Mouse (Mus musculus) neural tube, embryonic 15.5 days (tissue): ENCODE results near the gene Cyp2r1. TPM values are rescaled to one million over a fixed set of nuclear protein-coding genes. Genes with fewer than 3 reads are reported as not detected.
"Not testable (repeated sequence)": the region's sequence is repeated elsewhere in the genome, so short reads cannot be mapped to it uniquely, and the experiment has no call there.

ENCODE experiments used
- ATAC-seq: fragments of 200-750 bp; cut with Nextera tagmentation; 2 replicates; pipeline ENCODE4 v1.8.0; 2017; ENCODE audit warnings: mild to moderate bottlenecking, moderate TSS enrichment, moderate library complexity; ENCODE audit not compliant: low FRiP score
- H3K27ac ChIP-seq: fragments of 300-500 bp; sonication (generic); replicated peaks from 2 replicates; pipeline ENCODE4 v1.5.1; 2015; ENCODE audit warnings: mild to moderate bottlenecking, inconsistent platforms
- H3K27me3 ChIP-seq: fragments of 300-500 bp; sonication (generic); replicated peaks from 2 replicates; pipeline ENCODE4 v1.6.1; 2015; ENCODE audit warnings: inconsistent platforms
- H3K36me3 ChIP-seq: fragments of 300-500 bp; sonication (generic); 2 replicates; pipeline ENCODE4 v1.6.1; 2015; ENCODE audit warnings: inconsistent platforms
- H3K4me1 ChIP-seq: fragments of 300-500 bp; sonication (generic); 2 replicates; pipeline ENCODE4 v1.6.1; 2015; ENCODE audit warnings: inconsistent platforms
- H3K4me2 ChIP-seq: fragments of 300-500 bp; sonication (generic); 2 replicates; pipeline ENCODE4 v1.6.1; 2015; ENCODE audit warnings: inconsistent platforms, mild to moderate bottlenecking, moderate library complexity
- H3K4me3 ChIP-seq: fragments of 300-500 bp; sonication (generic); replicated peaks from 2 replicates; pipeline ENCODE4 v1.5.1; 2015; ENCODE audit warnings: mild to moderate bottlenecking, inconsistent platforms
- H3K9ac ChIP-seq: fragments of 300-500 bp; sonication (generic); replicated peaks from 2 replicates; pipeline ENCODE4 v1.6.1; 2015; ENCODE audit warnings: mild to moderate bottlenecking, inconsistent platforms
- H3K9me3 ChIP-seq: fragments of 300-500 bp; sonication (generic); replicated peaks from 2 replicates; pipeline ENCODE4 v1.6.1; 2016; ENCODE audit warnings: inconsistent platforms
- WGBS: fragments of 180-500 bp; shearing (Covaris S2); methylation state at CpG from one replicate; pipeline ENCODE4 v1.1.7; 2015; ENCODE audit warnings: mixed read lengths; 5-methylcytosine and 5-hydroxymethylcytosine counted together
- polyA plus RNA-seq: library from polyadenylated mRNA; unstranded; fragments of >200 nt; fragmentation: Nextera tagmentation; extraction: Ambion mirVana; gene quantifications from 2 replicates; pipeline ENCODE4 v1.2.1, GENCODE M21; 2015

Cyp2r1 gene
- 1.0 and 1.9 TPM in 2 replicates for polyA plus RNA-seq

- Histone ChIP-seq H3K4me1 (no peaks in the 10 kb centered on the region), H3K27ac (peak within 1 kb of the TSS; percentile 85), H3K9me3 (no peaks in the 10 kb centered on the region), H3K9ac (peak within 1 kb of the TSS; percentile 64), H3K4me3 (peak within 1 kb of the TSS; percentile 75), H3K27me3 (no peaks in the 10 kb centered on the region), H3K36me3 (no peaks in the 10 kb centered on the region), H3K4me2 (peak within 1 kb of the TSS; percentile 76)
- ATAC-seq = peak; percentile 100
- WGBS = 3% methylated on average over 56 of the region's 56 CpGs
Observed at GRCm38 (mm10) chr7:114562531-114563241, at the start of gene Cyp2r1. Cyp2r1 (minus strand) TSS chr7:114562972.

GRCm38 (mm10) chr7:114594391-114594790 lies 31.6 kb upstream of the Cyp2r1 start:
- not testable (repeated sequence) for H3K27ac ChIP-seq, H3K9ac ChIP-seq
- 98% methylated on average over 8 of the region's 8 CpGs for WGBS

GRCm38 (mm10) chr7:114582441-114582840 lies 19.7 kb upstream of the Cyp2r1 start:
- Histone ChIP-seq H3K27ac (no peak overlapping the region), H3K4me1 (no peaks in the 10 kb centered on the region), H3K36me3 (no peaks in the 10 kb centered on the region), H3K27me3 (no peaks in the 10 kb centered on the region), H3K9ac (no peak overlapping the region), H3K9me3 (no peaks in the 10 kb centered on the region), H3K4me3 (no peak overlapping the region), H3K4me2 (no peak overlapping the region)
- ATAC-seq = no peak
- WGBS = 42% methylated on average over 2 of the region's 2 CpGs

More at GRCm38 (mm10) chr7:114594391-114594790, 31.6 kb upstream of the Cyp2r1 start:
- not testable (repeated sequence) for H3K4me1 ChIP-seq, H3K9me3 ChIP-seq, H3K27me3 ChIP-seq, H3K36me3 ChIP-seq, H3K4me2 ChIP-seq, H3K4me3 ChIP-seq, ATAC-seq

GRCm38 (mm10) chr7:114581200-114581599 lies 18.4 kb upstream of the Cyp2r1 start:
- Histone ChIP-seq H3K27ac (no peak overlapping the region), H3K27me3 (no peaks in the 10 kb centered on the region), H3K4me2 (no peak overlapping the region), H3K9me3 (no peaks in the 10 kb centered on the region), H3K36me3 (no peaks in the 10 kb centered on the region), H3K9ac (no peak overlapping the region), H3K4me3 (no peak overlapping the region), H3K4me1 (no peaks in the 10 kb centered on the region)
- no peak for ATAC-seq
- 92% methylated on average over 5 of the region's 5 CpGs for WGBS

- no peak for ATAC-seq
- H3K4me2 ChIP-seq = no peak overlapping the region
- no peak overlapping the region for H3K9ac ChIP-seq
- no peaks in the 10 kb centered on the region for H3K27me3 ChIP-seq
- H3K9me3 ChIP-seq = no peaks in the 10 kb centered on the region
- H3K4me3 ChIP-seq = no peak overlapping the region
- no peaks in the 10 kb centered on the region for H3K36me3 ChIP-seq
- H3K27ac ChIP-seq = no peak overlapping the region
- 4% methylated on average over 4 of the region's 4 CpGs for WGBS
- no peaks in the 10 kb centered on the region for H3K4me1 ChIP-seq
Observed at GRCm38 (mm10) chr7:114580426-114580825, 17.7 kb upstream of the Cyp2r1 start.

GRCm38 (mm10) chr7:114577665-114578064 lies 14.9 kb upstream of the Cyp2r1 start:
- no peak overlapping the region for H3K27ac ChIP-seq
- no peaks in the 10 kb centered on the region for H3K9me3 ChIP-seq
- no peak overlapping the region for H3K4me2 ChIP-seq
- ATAC-seq = no peak
- no peak overlapping the region for H3K4me3 ChIP-seq
- H3K4me1 ChIP-seq = no peaks in the 10 kb centered on the region
- H3K36me3 ChIP-seq = no peaks in the 10 kb centered on the region
- no peaks in the 10 kb centered on the region for H3K27me3 ChIP-seq
- no peak overlapping the region for H3K9ac ChIP-seq
- 87% methylated on average over 1 of the region's 1 CpGs for WGBS

GRCm38 (mm10) chr7:114576931-114577330 lies 14.2 kb upstream of the Cyp2r1 start:
- Histone ChIP-seq H3K9ac (no peak overlapping the region), H3K36me3 (no peaks in the 10 kb centered on the region), H3K9me3 (no peaks in the 10 kb centered on the region), H3K4me2 (no peak overlapping the region), H3K27me3 (no peaks in the 10 kb centered on the region), H3K4me1 (no peaks in the 10 kb centered on the region), H3K4me3 (no peak overlapping the region), H3K27ac (no peak overlapping the region)
- WGBS = 89% methylated on average over 3 of the region's 3 CpGs
- no peak for ATAC-seq

- not testable (repeated sequence) for H3K4me3 ChIP-seq, H3K9ac ChIP-seq, H3K9me3 ChIP-seq, H3K4me1 ChIP-seq, ATAC-seq, H3K4me2 ChIP-seq, H3K27ac ChIP-seq, H3K36me3 ChIP-seq, H3K27me3 ChIP-seq
- WGBS = 98% methylated on average over 4 of the region's 4 CpGs
Observed at GRCm38 (mm10) chr7:114573866-114574265, 11.1 kb upstream of the Cyp2r1 start.

- WGBS = 90% methylated on average over 1 of the region's 1 CpGs
- Histone ChIP-seq H3K27ac (no peak overlapping the region), H3K36me3 (peaks cover 14% of the 10 kb centered on the region), H3K4me1 (no peaks in the 10 kb centered on the region), H3K27me3 (no peaks in the 10 kb centered on the region), H3K4me2 (no peak overlapping the region), H3K4me3 (no peak overlapping the region), H3K9ac (no peak overlapping the region), H3K9me3 (no peaks in the 10 kb centered on the region)
- ATAC-seq = no peak
Observed at GRCm38 (mm10) chr7:114536179-114536578, 26.6 kb downstream of the Cyp2r1 start.

GRCm38 (mm10) chr7:114526245-114526644 lies 36.5 kb downstream of the Cyp2r1 start:
- 88% methylated on average over 1 of the region's 1 CpGs for WGBS
- Histone ChIP-seq H3K4me2 (no peak overlapping the region), H3K4me1 (no peaks in the 10 kb centered on the region), H3K27me3 (no peaks in the 10 kb centered on the region), H3K4me3 (no peak overlapping the region), H3K27ac (no peak overlapping the region), H3K36me3 (peaks cover 5% of the 10 kb centered on the region; the same call in 1 of the 2 replicates), H3K9ac (no peak overlapping the region), H3K9me3 (no peaks in the 10 kb centered on the region)
- no peak for ATAC-seq

GRCm38 (mm10) chr7:114520122-114520521 lies 42.6 kb downstream of the Cyp2r1 start:
- Histone ChIP-seq H3K27ac (no peak overlapping the region), H3K9me3 (no peaks in the 10 kb centered on the region), H3K36me3 (peaks cover 5% of the 10 kb centered on the region; the same call in 1 of the 2 replicates), H3K27me3 (no peaks in the 10 kb centered on the region), H3K9ac (no peak overlapping the region), H3K4me1 (no peaks in the 10 kb centered on the region), H3K4me2 (no peak overlapping the region), H3K4me3 (no peak overlapping the region)
- 100% methylated on average over 1 of the region's 1 CpGs for WGBS
- no peak for ATAC-seq

GRCm38 (mm10) chr7:114508879-114509278 lies 53.9 kb downstream of the Cyp2r1 start:
- H3K4me2 ChIP-seq = no peak overlapping the region
- H3K9me3 ChIP-seq = no peaks in the 10 kb centered on the region
- no peaks in the 10 kb centered on the region for H3K36me3 ChIP-seq
- no peak overlapping the region for H3K27ac ChIP-seq
- ATAC-seq = no peak
- H3K4me1 ChIP-seq = no peaks in the 10 kb centered on the region
- WGBS = 88% methylated on average over 2 of the region's 2 CpGs
- no peak overlapping the region for H3K4me3 ChIP-seq
- H3K9ac ChIP-seq = no peak overlapping the region
- no peaks in the 10 kb centered on the region for H3K27me3 ChIP-seq
